Mouse (Mus musculus) kidney, embryonic 14.5 days (tissue): ENCODE results near the gene Snrnp40. TPM values are rescaled to one million over a fixed set of nuclear protein-coding genes. Genes with fewer than 3 reads are reported as not detected.

Source experiments
- ATAC-seq: fragments of 200-750 bp; cut with Nextera tagmentation; 2 replicates; pipeline ENCODE4 v1.8.0; 2017; ENCODE audit warnings: moderate number of reproducible peaks, mild to moderate bottlenecking, moderate TSS enrichment, moderate library complexity; ENCODE audit not compliant: low FRiP score, low TSS enrichment
- H3K27ac ChIP-seq: fragments of 300-500 bp; sonication (generic); 2 replicates; pipeline ENCODE4 v1.5.1; 2014; ENCODE audit warnings: low read depth, mild to moderate bottlenecking, low read length, moderate library complexity, mixed read lengths
- H3K27me3 ChIP-seq: fragments of 300-500 bp; sonication (generic); 2 replicates; pipeline ENCODE4 v1.6.1; 2014; ENCODE audit warnings: mild to moderate bottlenecking, low read length; ENCODE audit not compliant: control insufficient read depth, insufficient read depth
- H3K36me3 ChIP-seq: fragments of 300-500 bp; sonication (generic); 2 replicates; pipeline ENCODE4 v1.6.1; 2014; ENCODE audit warnings: low read length, mixed read lengths; ENCODE audit not compliant: control insufficient read depth, insufficient read depth
- H3K4me1 ChIP-seq: fragments of 300-500 bp; sonication (generic); 2 replicates; pipeline ENCODE4 v1.6.1; 2014; ENCODE audit warnings: low read length, mixed read lengths; ENCODE audit not compliant: control insufficient read depth, insufficient read depth
- H3K4me2 ChIP-seq: fragments of 300-500 bp; sonication (generic); replicated peaks from 2 replicates; pipeline ENCODE4 v1.6.1; 2014; ENCODE audit warnings: low read depth, mild to moderate bottlenecking, low read length
- H3K4me3 ChIP-seq: fragments of 300-500 bp; sonication (generic); 2 replicates; pipeline ENCODE4 v1.5.1; 2014; ENCODE audit warnings: mild to moderate bottlenecking, low read length
- H3K9ac ChIP-seq: fragments of 300-500 bp; sonication (generic); 2 replicates; pipeline ENCODE4 v1.6.1; 2014; ENCODE audit warnings: low read depth, mild to moderate bottlenecking, low read length, moderate library complexity
- H3K9me3 ChIP-seq: fragments of 300-500 bp; sonication (generic); 2 replicates; pipeline ENCODE4 v1.6.1; 2016; ENCODE audit warnings: low read length; ENCODE audit not compliant: control insufficient read depth
- WGBS: fragments of 180-500 bp; shearing (Covaris S2); extraction: QIAGEN DNeasy Blood & Tissue Kit; methylation state at CpG from one replicate; pipeline ENCODE4 v1.1.7; 2014; 5-methylcytosine and 5-hydroxymethylcytosine counted together
- polyA plus RNA-seq: library from polyadenylated mRNA; unstranded; fragments of >200 nt; fragmentation: Nextera tagmentation; extraction: Ambion mirVana; gene quantifications from 2 replicates; pipeline ENCODE4 v1.2.1, GENCODE M21; 2014

Snrnp40 gene
- 186 and 189 TPM in 2 replicates for polyA plus RNA-seq

DNA sequence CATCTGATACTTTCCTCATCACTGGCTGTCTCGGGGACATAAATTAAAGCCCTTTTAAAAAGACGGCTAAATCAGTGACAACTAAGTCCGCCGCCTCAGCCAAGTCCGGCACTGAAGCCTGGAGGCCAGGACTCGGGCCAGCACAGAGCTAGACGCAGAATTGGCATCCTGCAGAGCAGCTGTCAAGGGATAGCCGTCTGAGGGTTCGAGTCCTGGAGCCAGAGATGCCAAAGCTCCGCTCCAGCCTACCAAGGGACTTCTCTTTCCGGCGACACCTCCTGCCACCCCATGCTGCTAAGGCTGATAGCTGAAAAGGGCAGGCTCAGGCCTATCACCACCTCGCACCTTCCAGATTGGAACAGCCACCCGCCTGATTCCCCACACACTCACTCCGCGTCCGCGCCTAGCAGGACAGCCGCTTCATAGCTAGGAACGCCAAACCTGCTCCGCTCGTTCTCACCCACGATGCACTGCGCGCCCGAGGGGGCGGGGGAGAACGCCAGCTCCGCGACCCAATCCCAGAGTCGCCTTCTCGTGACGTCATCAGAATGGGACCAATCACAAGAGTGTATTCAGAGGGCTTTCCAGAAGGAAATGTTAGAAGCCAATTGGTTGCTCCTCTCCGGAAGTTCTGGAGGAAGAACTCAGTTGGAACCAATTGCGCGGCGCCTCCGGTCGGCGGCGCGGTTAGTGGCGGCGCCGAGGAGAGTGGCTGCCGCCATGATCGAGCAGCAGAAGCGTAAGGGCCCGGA, at the start of gene Snrnp40, which contains the start of gene Zcchc17:
TSS of gene Snrnp40 (plus strand) at position 647 of the 752 bp plus-strand sequence.
TSS of gene Zcchc17 (minus strand) at position 458 of the 752 bp plus-strand sequence.
- H3K36me3 ChIP-seq: peaks cover 22% of the 10 kb centered on the region
- ATAC-seq: peak; percentile 99
- peak within 1 kb of the TSS; percentile 53 for H3K27ac ChIP-seq
- H3K4me2 ChIP-seq: peak within 1 kb of the TSS; percentile 76
- no peaks in the 10 kb centered on the region for H3K9me3 ChIP-seq
- H3K27me3 ChIP-seq: no peaks in the 10 kb centered on the region
- under 1% methylated on average over 49 of the region's 49 CpGs for WGBS
- H3K9ac ChIP-seq: peak within 1 kb of the TSS; percentile 84
- peak within 1 kb of the TSS; percentile 78 for H3K4me3 ChIP-seq
- peaks cover 12% of the 10 kb centered on the region for H3K4me1 ChIP-seq

DNA sequence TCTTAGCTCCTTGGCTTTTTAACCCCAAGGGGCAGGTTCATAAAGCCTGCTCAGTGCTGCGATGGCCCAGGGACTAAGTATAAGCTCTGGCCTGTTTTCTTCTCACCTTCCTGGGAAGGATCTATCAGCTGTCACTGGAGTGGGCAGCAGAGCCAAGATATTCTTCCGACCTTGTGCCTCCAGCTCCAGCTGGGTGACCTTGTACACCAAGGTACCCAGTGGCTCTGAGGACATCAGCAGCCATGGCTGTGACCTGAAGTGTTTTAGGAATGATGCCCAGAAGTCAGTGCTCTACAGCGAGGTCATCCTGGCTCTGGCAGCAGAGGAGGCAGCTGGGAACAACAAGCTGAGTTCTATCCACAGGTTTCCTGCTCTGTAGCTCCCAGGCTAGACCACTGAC, 47.4 kb upstream of the Snrnp40 start:
- Histone ChIP-seq H3K9me3 (no peaks in the 10 kb centered on the region), H3K9ac (no peak overlapping the region), H3K27ac (no peak overlapping the region), H3K4me2 (no peak overlapping the region), H3K36me3 (peaks cover 14% of the 10 kb centered on the region; the same call in 1 of the 2 replicates), H3K4me1 (peaks cover 15% of the 10 kb centered on the region), H3K27me3 (peaks cover 25% of the 10 kb centered on the region), H3K4me3 (no peak overlapping the region)
- ATAC-seq: no peak
- WGBS: 95% methylated on average over 3 of the region's 3 CpGs

DNA sequence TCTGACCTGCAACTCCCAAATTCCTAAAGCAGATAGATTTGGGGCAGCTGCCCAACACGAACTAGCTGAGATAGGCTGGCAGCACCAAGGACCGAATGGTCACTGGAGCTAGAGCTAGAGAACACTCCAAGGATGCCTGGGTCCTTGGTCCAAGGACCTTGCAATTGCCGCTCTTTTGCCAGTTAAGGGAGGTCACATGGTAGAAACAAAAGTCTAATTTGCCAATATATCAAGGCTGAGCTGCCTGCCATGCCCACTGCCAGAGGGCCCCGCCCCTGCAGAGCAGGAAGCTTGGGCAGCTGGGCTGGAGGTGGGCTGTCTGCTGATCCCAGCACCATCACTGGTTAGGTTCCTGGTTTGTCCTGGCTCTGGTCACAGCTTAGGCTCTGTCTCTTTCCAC, 46.4 kb upstream of the Snrnp40 start:
- Histone ChIP-seq H3K27me3 (peaks cover 17% of the 10 kb centered on the region), H3K4me2 (no peak overlapping the region), H3K9ac (no peak overlapping the region), H3K27ac (no peak overlapping the region), H3K4me3 (no peak overlapping the region), H3K9me3 (no peaks in the 10 kb centered on the region), H3K36me3 (peaks cover 18% of the 10 kb centered on the region; the same call in 1 of the 2 replicates), H3K4me1 (peaks cover 6% of the 10 kb centered on the region)
- WGBS: 88% methylated on average over 4 of the region's 4 CpGs
- ATAC-seq: no peak

DNA sequence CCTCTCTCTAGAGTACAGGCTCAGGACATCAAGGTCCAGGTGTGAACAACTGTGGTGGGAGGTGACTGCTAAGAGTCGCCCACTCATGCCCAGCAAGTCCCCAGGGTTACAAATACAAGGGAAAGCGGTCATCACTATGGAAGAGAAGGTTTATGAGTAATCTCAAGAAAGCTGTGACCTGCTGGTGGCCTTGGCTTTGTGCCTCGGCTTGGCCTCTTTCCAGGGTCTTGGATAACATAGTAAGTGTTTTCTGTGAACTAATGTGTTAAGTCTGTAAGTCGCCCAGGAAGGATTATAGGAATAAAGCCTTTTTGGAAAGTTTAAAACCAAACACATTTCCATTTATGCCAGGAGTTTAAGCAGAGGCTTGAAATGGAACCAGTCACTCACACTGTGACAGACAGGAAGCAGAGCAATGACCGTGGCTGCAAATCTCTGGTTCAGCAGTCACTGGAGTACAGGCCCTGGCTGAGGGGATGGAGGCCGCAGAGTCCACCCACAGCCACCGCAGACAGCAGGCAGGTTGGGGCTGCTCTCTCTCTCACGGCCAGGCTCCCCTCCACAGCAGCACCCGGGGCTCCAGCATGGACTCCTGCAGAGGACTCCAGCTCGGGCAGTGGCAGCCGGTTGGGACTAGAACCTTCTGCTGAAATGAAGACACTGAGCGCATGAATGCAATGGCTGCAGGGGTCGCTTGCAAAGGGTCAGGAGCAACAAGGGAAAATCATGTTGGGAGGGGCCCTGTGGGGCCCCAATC, 44.0 kb upstream of the Snrnp40 start:
- no peak overlapping the region for H3K4me2 ChIP-seq
- no peak overlapping the region for H3K9ac ChIP-seq
- H3K9me3 ChIP-seq: no peaks in the 10 kb centered on the region
- H3K36me3 ChIP-seq: peaks cover 21% of the 10 kb centered on the region; the same call in 1 of the 2 replicates
- 58% methylated on average over 13 of the region's 13 CpGs for WGBS
- ATAC-seq: no peak
- no peak overlapping the region for H3K4me3 ChIP-seq
- H3K27ac ChIP-seq: peak overlapping the region; percentile 38; the same call in 1 of the 2 replicates
- H3K4me1 ChIP-seq: no peaks in the 10 kb centered on the region
- H3K27me3 ChIP-seq: no peaks in the 10 kb centered on the region

DNA sequence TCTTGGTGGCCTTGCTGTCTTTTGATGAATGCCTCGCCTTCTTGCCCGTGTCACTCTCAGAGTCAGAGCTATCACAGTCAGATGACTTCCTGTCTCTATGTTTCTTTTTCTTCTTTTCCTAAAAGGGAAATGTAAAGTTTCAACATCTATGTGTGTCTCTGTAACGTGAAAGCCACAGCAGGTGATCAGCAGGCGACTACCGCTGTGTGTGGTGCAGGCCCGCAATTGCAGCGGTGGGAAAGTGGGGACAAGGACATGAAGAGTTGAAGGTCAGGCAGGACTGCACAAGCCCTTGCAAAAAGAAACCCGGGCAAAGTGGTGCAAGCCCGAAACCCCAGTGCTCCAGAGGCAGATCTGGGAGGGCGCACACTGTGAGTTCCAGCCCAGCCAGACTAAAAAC, 43.2 kb upstream of the Snrnp40 start:
- H3K36me3 ChIP-seq: peaks cover 21% of the 10 kb centered on the region; the same call in 1 of the 2 replicates
- H3K27ac ChIP-seq: 0 out of 2 replicates have a peak overlapping the region, but pooled peaks have one; percentile 38

DNA sequence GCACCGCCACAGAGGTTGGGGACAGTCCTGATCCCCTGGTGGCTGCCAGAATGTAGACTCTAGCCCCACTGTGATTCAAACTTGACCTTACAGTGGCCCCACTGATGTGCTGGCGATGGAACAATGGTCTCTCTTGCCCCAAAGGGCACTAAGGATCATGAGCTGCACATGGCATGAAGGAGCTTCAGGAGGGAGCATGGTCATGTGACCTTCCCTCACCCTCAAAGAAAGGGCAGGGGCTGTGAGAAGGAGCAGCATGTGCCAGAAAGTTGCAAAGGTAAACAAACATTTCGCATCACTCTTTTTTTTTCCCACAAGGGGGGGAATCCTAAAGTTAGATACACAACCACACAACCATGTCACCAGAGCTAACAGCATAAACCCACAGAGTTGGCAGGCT, 41.8 kb upstream of the Snrnp40 start:
- Histone ChIP-seq H3K36me3 (peaks cover 31% of the 10 kb centered on the region), H3K4me2 (no peak overlapping the region), H3K9ac (no peak overlapping the region), H3K27me3 (no peaks in the 10 kb centered on the region), H3K27ac (no peak overlapping the region), H3K9me3 (no peaks in the 10 kb centered on the region), H3K4me3 (no peak overlapping the region), H3K4me1 (no peaks in the 10 kb centered on the region)
- no peak for ATAC-seq
- WGBS: 75% methylated on average over 3 of the region's 3 CpGs

More for the DNA sequence above, 43.2 kb upstream of the Snrnp40 start:
- ATAC-seq: no peak
- H3K9ac ChIP-seq: no peak overlapping the region
- no peaks in the 10 kb centered on the region for H3K9me3 ChIP-seq
- H3K4me3 ChIP-seq: no peak overlapping the region
- H3K27me3 ChIP-seq: no peaks in the 10 kb centered on the region
- H3K4me1 ChIP-seq: no peaks in the 10 kb centered on the region
- H3K4me2 ChIP-seq: no peak overlapping the region
- WGBS: 85% methylated on average over 10 of the region's 10 CpGs

DNA sequence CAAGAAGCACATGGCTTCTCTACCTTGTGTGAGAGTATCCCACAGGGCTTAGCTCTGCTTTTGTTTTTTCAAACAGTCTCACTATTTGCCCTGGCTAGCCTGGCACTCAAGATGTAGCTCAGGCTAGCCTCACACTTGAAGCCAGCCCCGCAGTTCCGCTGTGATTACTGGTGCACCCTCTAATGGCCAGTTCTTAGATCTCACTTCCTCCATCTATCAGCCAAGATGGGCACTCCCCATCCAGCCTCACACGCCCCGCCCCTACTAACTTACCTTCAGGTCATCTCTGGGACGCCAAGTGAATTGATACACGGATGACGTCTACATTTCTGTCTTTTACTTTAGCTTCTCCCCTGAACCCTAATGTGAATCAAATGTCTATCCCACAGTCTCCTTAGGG, 40.4 kb upstream of the Snrnp40 start:
- Histone ChIP-seq H3K4me1 (no peaks in the 10 kb centered on the region), H3K27me3 (no peaks in the 10 kb centered on the region), H3K27ac (no peak overlapping the region), H3K9me3 (no peaks in the 10 kb centered on the region), H3K36me3 (peaks cover 35% of the 10 kb centered on the region), H3K4me3 (no peak overlapping the region), H3K4me2 (no peak overlapping the region), H3K9ac (no peak overlapping the region)
- no peak for ATAC-seq
- WGBS: 89% methylated on average over 7 of the region's 7 CpGs

DNA sequence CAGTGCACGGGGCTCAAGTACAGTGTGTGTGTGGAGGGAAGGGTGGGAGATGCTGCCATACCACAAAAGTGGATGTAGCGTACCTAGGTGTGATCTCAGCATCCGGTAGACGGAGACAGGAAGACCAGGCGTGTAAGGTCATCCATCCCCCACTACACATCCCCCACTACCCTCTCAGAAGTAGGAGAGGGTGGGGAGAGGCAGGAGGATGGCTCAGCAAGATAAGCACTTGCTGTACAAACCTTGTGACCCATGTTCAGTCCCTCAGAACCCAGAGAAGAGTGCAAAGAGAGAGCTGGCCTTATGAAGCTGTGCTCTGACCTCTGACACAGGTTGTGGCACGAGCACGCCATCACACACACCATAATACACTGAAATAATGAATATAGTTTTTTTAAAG, 38.3 kb upstream of the Snrnp40 start:
- no peak overlapping the region for H3K4me3 ChIP-seq
- H3K4me2 ChIP-seq: no peak overlapping the region
- H3K4me1 ChIP-seq: no peaks in the 10 kb centered on the region
- no peak overlapping the region for H3K27ac ChIP-seq
- no peaks in the 10 kb centered on the region for H3K9me3 ChIP-seq
- peaks cover 41% of the 10 kb centered on the region for H3K36me3 ChIP-seq
- ATAC-seq: no peak
- WGBS: 89% methylated on average over 7 of the region's 7 CpGs
- H3K27me3 ChIP-seq: no peaks in the 10 kb centered on the region
- no peak overlapping the region for H3K9ac ChIP-seq

DNA sequence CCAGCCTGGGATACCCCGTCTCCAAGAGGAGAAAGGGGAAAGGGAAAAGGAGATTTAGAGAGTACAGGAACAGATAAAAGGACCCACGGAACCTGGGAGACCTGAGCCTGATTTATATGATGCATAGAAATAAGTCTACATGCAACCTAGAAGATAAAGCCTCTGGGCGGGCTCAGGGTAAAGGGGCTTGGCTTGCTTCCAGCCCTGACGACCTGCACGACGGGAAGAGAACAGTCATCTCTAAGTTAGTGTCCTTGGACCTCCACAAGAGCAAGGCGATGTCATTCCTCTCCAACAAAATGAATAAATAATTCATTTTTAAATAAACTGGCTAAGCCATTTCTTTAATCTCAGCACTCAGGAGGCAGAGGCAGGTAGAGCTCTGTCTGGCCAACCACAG, 37.4 kb upstream of the Snrnp40 start:
- WGBS: 83% methylated on average over 7 of the region's 7 CpGs
- Histone ChIP-seq H3K9me3 (no peaks in the 10 kb centered on the region), H3K4me2 (no peak overlapping the region), H3K9ac (no peak overlapping the region), H3K4me3 (no peak overlapping the region), H3K36me3 (peaks cover 45% of the 10 kb centered on the region), H3K27me3 (no peaks in the 10 kb centered on the region), H3K4me1 (no peaks in the 10 kb centered on the region), H3K27ac (no peak overlapping the region)
- no peak for ATAC-seq
